Mouse (Mus musculus): Measurements from ENCODE around the gene Greb1. TPM values are rescaled to one million over a fixed set of nuclear protein-coding genes. Genes with fewer than 3 reads are reported as not detected.

Gene Greb1
- polyA plus RNA-seq, 1 experiment from 2014 or later, result 1.4 TPM

GRCm38 (mm10) chr12:16635816-16636215 is 164.9 kb downstream of the Greb1 start:
- H3K27me3 ChIP-seq, result no peaks in the 10 kb centered on the region
- no peaks in the 10 kb centered on the region for H3K36me3 ChIP-seq
- WGBS, result 77% methylated on average over 6 of the region's 6 CpGs
- no peak overlapping the region for H3K4me2 ChIP-seq
- ATAC-seq (ENCODE audit: low read depth), result no peak
- no peak overlapping the region for H3K4me3 ChIP-seq
- H3K4me1 ChIP-seq (replicated peaks), result no peaks in the 10 kb centered on the region
- H3K27ac ChIP-seq (replicated peaks), result no peak overlapping the region
- no peak overlapping the region for H3K9ac ChIP-seq
- H3K9me3 ChIP-seq, result no peaks in the 10 kb centered on the region

GRCm38 (mm10) chr12:16634075-16634813 is 166.4 kb downstream of the Greb1 start:
- ATAC-seq (ENCODE audit: low read depth), result 0 out of 2 replicates have a peak, but pooled peaks have one; percentile 23
- Histone ChIP-seq H3K4me2 (no peak overlapping the region), H3K4me1 (replicated peaks) (no peaks in the 10 kb centered on the region), H3K4me3 (no peak overlapping the region), H3K9ac (no peak overlapping the region), H3K9me3 (no peaks in the 10 kb centered on the region), H3K36me3 (no peaks in the 10 kb centered on the region), H3K27me3 (no peaks in the 10 kb centered on the region), H3K27ac (replicated peaks) (no peak overlapping the region)
- WGBS, result 59% methylated on average over 14 of the region's 14 CpGs

GRCm38 (mm10) chr12:16633235-16633634 is 167.5 kb downstream of the Greb1 start:
- Histone ChIP-seq H3K27me3 (no peaks in the 10 kb centered on the region), H3K9me3 (no peaks in the 10 kb centered on the region), H3K27ac (replicated peaks) (no peak overlapping the region), H3K4me3 (no peak overlapping the region), H3K4me1 (replicated peaks) (no peaks in the 10 kb centered on the region), H3K9ac (no peak overlapping the region), H3K4me2 (no peak overlapping the region), H3K36me3 (no peaks in the 10 kb centered on the region)
- WGBS, result 85% methylated on average over 6 of the region's 6 CpGs
- no peak for ATAC-seq (ENCODE audit: low read depth)

GRCm38 (mm10) chr12:16631423-16631822 is 169.3 kb downstream of the Greb1 start:
- Histone ChIP-seq H3K4me2 (no peak overlapping the region), H3K27me3 (no peaks in the 10 kb centered on the region), H3K27ac (replicated peaks) (no peak overlapping the region), H3K36me3 (no peaks in the 10 kb centered on the region), H3K9ac (no peak overlapping the region), H3K9me3 (no peaks in the 10 kb centered on the region), H3K4me1 (replicated peaks) (no peaks in the 10 kb centered on the region), H3K4me3 (no peak overlapping the region)
- 80% methylated on average over 2 of the region's 2 CpGs for WGBS
- ATAC-seq (ENCODE audit: low read depth), result no peak

DNA sequence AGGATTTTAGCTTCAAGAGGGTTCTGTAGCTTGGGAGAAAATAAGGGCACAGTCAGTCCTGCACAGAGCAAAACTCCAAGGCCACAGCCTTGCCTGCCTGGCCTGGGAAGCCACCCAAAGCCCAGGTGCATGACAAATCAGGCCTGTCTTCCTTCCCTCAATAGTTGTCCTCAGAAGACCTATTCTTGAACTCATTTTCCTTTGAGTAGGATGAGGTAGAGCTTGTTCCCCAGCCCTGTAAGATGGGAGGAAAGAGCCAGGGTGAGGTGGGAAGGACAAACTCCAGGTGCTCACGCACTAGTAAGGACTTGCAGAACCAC is 169.9 kb downstream of the Greb1 start:
- WGBS, result 100% methylated on average over 1 of the region's 1 CpGs
- Histone ChIP-seq H3K27ac (replicated peaks) (no peak overlapping the region), H3K4me1 (replicated peaks) (no peaks in the 10 kb centered on the region), H3K9me3 (no peaks in the 10 kb centered on the region), H3K27me3 (no peaks in the 10 kb centered on the region), H3K9ac (no peak overlapping the region), H3K4me3 (no peak overlapping the region), H3K4me2 (no peak overlapping the region), H3K36me3 (no peaks in the 10 kb centered on the region)
- no peak for ATAC-seq (ENCODE audit: low read depth)

DNA sequence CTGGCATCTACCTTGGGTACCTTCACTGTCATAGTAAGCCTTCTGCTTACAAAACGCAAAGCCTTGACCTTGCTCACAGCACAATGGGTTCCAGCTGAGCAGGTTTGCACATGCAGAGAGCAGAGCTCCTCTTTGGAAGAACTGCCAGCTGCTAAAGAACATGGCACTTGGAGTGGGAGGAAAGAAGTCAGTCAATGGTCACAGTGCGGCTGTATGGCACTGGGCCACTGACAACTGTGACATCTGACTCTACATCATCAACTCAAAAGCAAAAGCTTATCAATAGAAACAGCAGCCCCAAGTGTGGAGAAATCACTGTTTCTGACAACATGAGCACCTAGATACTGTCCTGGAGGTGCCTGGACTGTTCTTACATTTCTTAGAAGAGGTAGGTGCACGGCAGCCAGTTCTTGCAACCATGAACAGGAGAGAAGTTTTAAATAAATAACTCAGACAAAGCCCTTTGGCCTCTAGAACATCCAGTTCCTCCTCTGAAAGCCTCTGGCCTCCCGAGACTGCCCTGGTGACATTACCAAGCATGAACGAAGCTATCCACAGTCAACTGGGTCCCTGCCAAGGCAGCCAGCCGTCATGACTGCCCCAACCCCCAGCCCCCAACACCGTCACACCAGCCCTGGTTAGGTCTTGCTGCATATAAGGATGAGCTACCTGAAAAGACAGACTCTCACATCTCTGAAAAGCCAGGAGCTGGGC is 170.4 kb downstream of the Greb1 start:
- Histone ChIP-seq H3K27ac (replicated peaks) (no peak overlapping the region), H3K36me3 (no peaks in the 10 kb centered on the region), H3K9me3 (no peaks in the 10 kb centered on the region), H3K4me3 (no peak overlapping the region), H3K4me2 (no peak overlapping the region), H3K9ac (no peak overlapping the region), H3K4me1 (replicated peaks) (no peaks in the 10 kb centered on the region), H3K27me3 (no peaks in the 10 kb centered on the region)
- 71% methylated on average over 7 of the region's 7 CpGs for WGBS
- no peak for ATAC-seq (ENCODE audit: low read depth)

Small RNA genes lying within 50 kb of the gene (microRNA-seq; reads per million reads assigned to microRNA genes)
- not detected for gene Gm44305

Other genes starting within 250 kb of the Greb1 start
- 15.9 and 16.1 TPM in 2 replicates for gene Lpin1, start 189.9 kb downstream of the Greb1 start, polyA plus RNA-seq (2015; fragmentation: Nextera tagmentation; extraction: Ambion mirVana)
- 0.70 and 0.73 TPM in 2 replicates for gene Ntsr2, start 147.5 kb downstream of the Greb1 start, polyA plus RNA-seq (2015; fragmentation: Nextera tagmentation; extraction: Ambion mirVana)
- gene E2f6, start 10.1 kb upstream of the Greb1 start, polyA plus RNA-seq (2015; fragmentation: Nextera tagmentation; extraction: Ambion mirVana), result 36.7 and 39.2 TPM in 2 replicates
- gene Rock2, start 94.0 kb upstream of the Greb1 start, polyA plus RNA-seq (2015; fragmentation: Nextera tagmentation; extraction: Ambion mirVana), result 15.0 and 19.6 TPM in 2 replicates
- gene Pqlc3, start 199.5 kb upstream of the Greb1 start, polyA plus RNA-seq (2015; fragmentation: Nextera tagmentation; extraction: Ambion mirVana), result 1.4 and 2.2 TPM in 2 replicates
- 1.1 and 1.6 TPM in 2 replicates for gene 2410004P03Rik, start 210.8 kb upstream of the Greb1 start, polyA plus RNA-seq (2015; fragmentation: Nextera tagmentation; extraction: Ambion mirVana)